Mouse (Mus musculus): Measurements from ENCODE around the gene Slc3a2.
A peak's percentile ranks its signal among the peaks of the same experiment; 100 is the strongest.

Gene Slc3a2

GRCm38 (mm10) chr19:8665746-8666145 lies 57.4 kb downstream of the Slc3a2 start:
- no peak for DNase-seq (ENCODE audit: inconsistent age in 2 of 2, low spot score in 1 of 2)

GRCm38 (mm10) chr19:8664859-8665258 lies 58.3 kb downstream of the Slc3a2 start:
- DNase-seq (ENCODE audit: inconsistent age in 2 of 2, low spot score in 1 of 2), result no peak

GRCm38 (mm10) chr19:8663911-8664421 lies 59.2 kb downstream of the Slc3a2 start:
- DNase-seq (ENCODE audit: inconsistent age in 2 of 2, low spot score in 1 of 2), result peak in 1 of 2 experiments; percentile 30

GRCm38 (mm10) chr19:8663360-8663839 lies 59.8 kb downstream of the Slc3a2 start, which contains the start of gene Chrm1:
Chrm1 (plus strand) TSS chr19:8663789.
- no peak for DNase-seq (ENCODE audit: inconsistent age in 2 of 2, low spot score in 1 of 2)

GRCm38 (mm10) chr19:8662337-8662736 lies 60.8 kb downstream of the Slc3a2 start:
- peak; percentile 38 to 81 for DNase-seq (ENCODE audit: inconsistent age in 2 of 2, low spot score in 1 of 2)

GRCm38 (mm10) chr19:8661821-8662307 lies 61.3 kb downstream of the Slc3a2 start:
- peak in 1 of 2 experiments; percentile 57 for DNase-seq (ENCODE audit: inconsistent age in 2 of 2, low spot score in 1 of 2)

All from adrenal gland, adult (tissue).